Mouse (Mus musculus) brain, embryonic 18.5 days (tissue): ENCODE measurements around the gene Ext2.

Experiments
- DNase-seq: peaks from one replicate; pipeline ENCODE4 v3.0.0-alpha.2; 2012; ENCODE audit warnings: low read depth, low spot score

The Ext2 gene

GRCm38 (mm10) chr2:93634609-93635008 lies 187.8 kb downstream of the Ext2 start:
- no peak for DNase-seq

GRCm38 (mm10) chr2:93624665-93625408 lies 197.5 kb downstream of the Ext2 start:
- DNase-seq: no peak

- DNase-seq: no peak
Observed at GRCm38 (mm10) chr2:93619208-93619849, 203.0 kb downstream of the Ext2 start.

GRCm38 (mm10) chr2:93618447-93619199 lies 203.7 kb downstream of the Ext2 start:
- DNase-seq: no peak

- no peak for DNase-seq
Observed at GRCm38 (mm10) chr2:93615845-93616689, 206.3 kb downstream of the Ext2 start.

- no peak for DNase-seq
Observed at GRCm38 (mm10) chr2:93613020-93613419, 209.3 kb downstream of the Ext2 start.
